Mouse (Mus musculus): ENCODE results near the gene Kif2c. TPM values are rescaled to one million over a fixed set of nuclear protein-coding genes. Genes with fewer than 3 reads are reported as not detected.

The Kif2c gene
- total and polyA plus RNA-seq, 2 experiments from 2014 or later, result 8.2 to 10.3 TPM

- TF ChIP-seq EP300 (IDR thresholded peaks at IDR 0.05; ENCODE audit: low read depth) (no peak), CTCF (IDR thresholded peaks at IDR 0.05; ENCODE audit: low read depth) (no peak)
- Histone ChIP-seq H3K27me3 (ENCODE audit: control insufficient read depth, insufficient read depth, low read length) (peaks cover 9% of the 10 kb centered on the region; the same call in 1 of the 2 replicates), H3K4me3 (ENCODE audit: low read depth, low read length) (no peak overlapping the region), H3K9ac (replicated peaks; ENCODE audit: low read depth, low read length) (no peak overlapping the region), H3K36me3 (replicated peaks; ENCODE audit: control insufficient read depth, insufficient read depth, low read length) (no peaks in the 10 kb centered on the region), H3K27ac (ENCODE audit: low read depth) (no peak overlapping the region; the same call in 1 of the 2 replicates), H3K9me3 (replicated peaks; ENCODE audit: control insufficient read depth, low read length) (no peaks in the 10 kb centered on the region), H3K4me2 (ENCODE audit: low read depth, low read length) (no peak overlapping the region), H3K4me1 (ENCODE audit: control insufficient read depth, insufficient read depth) (0 out of 2 replicates have a peak, but pooled peaks cover 4% of the 10 kb centered on the region)
- 27% methylated on average over 2 of the region's 2 CpGs for WGBS
- ATAC-seq (ENCODE audit: insufficient read depth, low read depth), result no peak
- DNase-seq (ENCODE audit: low spot score), result no peak
These were observed 47.8 kb downstream of the Kif2c start for GRCm38 (mm10) chr4:117134601-117134995.

GRCm38 (mm10) chr4:117133817-117134600 lies 48.4 kb downstream of the Kif2c start, which contains the start of gene Plk3:
Gene Plk3, minus strand, starts transcription at chr4:117133963.
- TF ChIP-seq EP300 (IDR thresholded peaks at IDR 0.05; ENCODE audit: low read depth) (no peak), CTCF (IDR thresholded peaks at IDR 0.05; ENCODE audit: low read depth) (no peak)
- H3K36me3 ChIP-seq (replicated peaks; ENCODE audit: control insufficient read depth, insufficient read depth, low read length), result no peaks in the 10 kb centered on the region
- DNase-seq (ENCODE audit: low spot score) (peak; percentile 95), ATAC-seq (ENCODE audit: insufficient read depth, low read depth) (peak; percentile 94)
- H3K9me3 ChIP-seq (replicated peaks; ENCODE audit: control insufficient read depth, low read length), result no peaks in the 10 kb centered on the region
- H3K4me1 ChIP-seq (ENCODE audit: control insufficient read depth, insufficient read depth), result 0 out of 2 replicates have a peak, but pooled peaks cover 4% of the 10 kb centered on the region
- peak within 1 kb of the TSS; percentile 61 for H3K9ac ChIP-seq (replicated peaks; ENCODE audit: low read depth, low read length)
- peak within 1 kb of the TSS; percentile 78 for H3K4me2 ChIP-seq (ENCODE audit: low read depth, low read length)
- H3K27me3 ChIP-seq (ENCODE audit: control insufficient read depth, insufficient read depth, low read length), result peaks cover 9% of the 10 kb centered on the region; the same call in 1 of the 2 replicates
- H3K4me3 ChIP-seq (ENCODE audit: low read depth, low read length), result peak within 1 kb of the TSS; percentile 70
- peak within 1 kb of the TSS; percentile 7 for H3K27ac ChIP-seq (ENCODE audit: low read depth)
- 3% methylated on average over 39 of the region's 48 CpGs for WGBS

GRCm38 (mm10) chr4:117133366-117133796 lies 49.1 kb downstream of the Kif2c start:
- 0% methylated on average over 38 of the region's 42 CpGs for WGBS
- no peaks in the 10 kb centered on the region for H3K9me3 ChIP-seq (replicated peaks; ENCODE audit: control insufficient read depth, low read length)

GRCm38 (mm10) chr4:117132794-117133143 lies 49.7 kb downstream of the Kif2c start:
- peaks cover 9% of the 10 kb centered on the region; the same call in 1 of the 2 replicates for H3K27me3 ChIP-seq (ENCODE audit: control insufficient read depth, insufficient read depth, low read length)
- no peak overlapping the region for H3K9ac ChIP-seq (replicated peaks; ENCODE audit: low read depth, low read length)
- DNase-seq (ENCODE audit: low spot score) (no peak), ATAC-seq (ENCODE audit: insufficient read depth, low read depth) (no peak)
- 0 out of 2 replicates have a peak, but pooled peaks cover 4% of the 10 kb centered on the region for H3K4me1 ChIP-seq (ENCODE audit: control insufficient read depth, insufficient read depth)
- no peak overlapping the region for H3K27ac ChIP-seq (ENCODE audit: low read depth)
- no peak for TF ChIP-seq CTCF (IDR thresholded peaks at IDR 0.05; ENCODE audit: low read depth)
- TF ChIP-seq EP300 (IDR thresholded peaks at IDR 0.05; ENCODE audit: low read depth), result no peak
- H3K36me3 ChIP-seq (replicated peaks; ENCODE audit: control insufficient read depth, insufficient read depth, low read length), result 0 out of 2 replicates have a peak, but pooled peaks cover 8% of the 10 kb centered on the region
- H3K4me2 ChIP-seq (ENCODE audit: low read depth, low read length), result peak overlapping the region; percentile 78
- peak overlapping the region; percentile 70 for H3K4me3 ChIP-seq (ENCODE audit: low read depth, low read length)
- no peaks in the 10 kb centered on the region for H3K9me3 ChIP-seq (replicated peaks; ENCODE audit: control insufficient read depth, low read length)
- WGBS, result 34% methylated on average over 11 of the region's 11 CpGs

More at GRCm38 (mm10) chr4:117133366-117133796, 49.1 kb downstream of the Kif2c start:
- Histone ChIP-seq H3K4me3 (ENCODE audit: low read depth, low read length) (peak overlapping the region; percentile 70), H3K4me1 (ENCODE audit: control insufficient read depth, insufficient read depth) (0 out of 2 replicates have a peak, but pooled peaks cover 4% of the 10 kb centered on the region), H3K4me2 (ENCODE audit: low read depth, low read length) (peak overlapping the region; percentile 78), H3K27me3 (ENCODE audit: control insufficient read depth, insufficient read depth, low read length) (peaks cover 9% of the 10 kb centered on the region; the same call in 1 of the 2 replicates), H3K9ac (replicated peaks; ENCODE audit: low read depth, low read length) (peak overlapping the region; percentile 61), H3K27ac (ENCODE audit: low read depth) (peak overlapping the region; percentile 7; the same call in 1 of the 2 replicates), H3K36me3 (replicated peaks; ENCODE audit: control insufficient read depth, insufficient read depth, low read length) (0 out of 2 replicates have a peak, but pooled peaks cover 5% of the 10 kb centered on the region)
- no peak for TF ChIP-seq CTCF (IDR thresholded peaks at IDR 0.05; ENCODE audit: low read depth)
- no peak for TF ChIP-seq EP300 (IDR thresholded peaks at IDR 0.05; ENCODE audit: low read depth)
- peak; percentile 25 for ATAC-seq (ENCODE audit: insufficient read depth, low read depth)
- no peak for DNase-seq (ENCODE audit: low spot score)

GRCm38 (mm10) chr4:117131890-117132793 lies 50.3 kb downstream of the Kif2c start:
- 43% methylated on average over 7 of the region's 7 CpGs for WGBS
- Histone ChIP-seq H3K9ac (replicated peaks; ENCODE audit: low read depth, low read length) (no peak overlapping the region), H3K27ac (ENCODE audit: low read depth) (no peak overlapping the region), H3K4me3 (ENCODE audit: low read depth, low read length) (peak overlapping the region; percentile 70; the same call in 1 of the 2 replicates), H3K4me1 (ENCODE audit: control insufficient read depth, insufficient read depth) (0 out of 2 replicates have a peak, but pooled peaks cover 4% of the 10 kb centered on the region), H3K36me3 (replicated peaks; ENCODE audit: control insufficient read depth, insufficient read depth, low read length) (0 out of 2 replicates have a peak, but pooled peaks cover 8% of the 10 kb centered on the region), H3K9me3 (replicated peaks; ENCODE audit: control insufficient read depth, low read length) (no peaks in the 10 kb centered on the region), H3K27me3 (ENCODE audit: control insufficient read depth, insufficient read depth, low read length) (peaks cover 9% of the 10 kb centered on the region; the same call in 1 of the 2 replicates), H3K4me2 (ENCODE audit: low read depth, low read length) (peak overlapping the region; percentile 78)
- TF ChIP-seq EP300 (IDR thresholded peaks at IDR 0.05; ENCODE audit: low read depth), result no peak
- no peak for TF ChIP-seq CTCF (IDR thresholded peaks at IDR 0.05; ENCODE audit: low read depth)
- ATAC-seq (ENCODE audit: insufficient read depth, low read depth), result no peak
- DNase-seq (ENCODE audit: low spot score), result no peak
